Mouse (Mus musculus) kidney, adult 8-10 months (tissue): ENCODE results near the gene Olfr360.
"Not testable (repeated sequence)": the region's sequence is repeated elsewhere in the genome, so short reads cannot be mapped to it uniquely, and the experiment has no call there.

Experiments used
- DNase-seq, 2 experiments: peaks; one replicate each; pipeline ENCODE4 v3.0.0; 2022

Gene Olfr360

DNA sequence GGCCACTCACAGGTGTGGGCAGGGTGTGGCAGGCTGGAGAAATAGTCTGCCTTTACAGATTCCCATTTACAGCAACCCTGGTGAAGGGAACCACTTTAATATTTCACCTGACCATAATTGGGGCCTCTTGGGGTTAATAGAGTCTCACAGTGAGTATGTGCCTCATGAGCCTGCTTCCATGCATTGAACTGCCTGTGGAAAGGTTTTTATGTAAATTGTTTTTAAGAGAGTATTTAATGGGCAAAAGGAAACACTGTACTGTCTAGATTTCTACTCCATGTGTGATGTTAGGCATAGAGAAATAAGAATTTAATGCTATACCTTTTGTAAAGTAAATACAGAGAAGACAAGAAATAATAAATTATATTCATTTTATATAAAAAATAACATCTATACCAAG is at the start of gene Olfr360:
TSS of gene Olfr360 (plus strand) at position 301 of the 400 bp plus-strand sequence.
- DNase-seq, result no peak

DNA sequence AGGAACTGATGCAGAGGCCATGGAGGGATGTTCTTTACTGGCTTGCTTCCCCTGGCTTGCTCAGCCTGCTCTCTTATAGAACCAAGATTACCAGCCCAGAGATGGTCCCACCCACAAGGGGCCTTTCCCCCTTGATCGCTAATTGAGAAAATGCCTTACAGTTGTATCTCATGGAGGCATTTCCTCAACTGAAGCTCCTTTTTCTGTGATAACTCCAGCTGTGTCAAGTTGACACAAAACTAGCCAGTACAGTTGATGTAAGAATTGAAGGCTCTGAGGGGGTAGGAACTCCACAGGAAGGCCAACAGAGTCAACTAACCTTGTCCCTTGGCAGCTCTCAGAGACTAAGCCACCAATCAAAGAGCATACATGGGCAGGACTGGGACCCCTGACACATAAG is 23.6 kb downstream of the Olfr360 start, which contains the start of gene Olfr361:
TSS of gene Olfr361 (minus strand) at position 101 of the 400 bp plus-strand sequence.
- not testable (repeated sequence) for DNase-seq

DNA sequence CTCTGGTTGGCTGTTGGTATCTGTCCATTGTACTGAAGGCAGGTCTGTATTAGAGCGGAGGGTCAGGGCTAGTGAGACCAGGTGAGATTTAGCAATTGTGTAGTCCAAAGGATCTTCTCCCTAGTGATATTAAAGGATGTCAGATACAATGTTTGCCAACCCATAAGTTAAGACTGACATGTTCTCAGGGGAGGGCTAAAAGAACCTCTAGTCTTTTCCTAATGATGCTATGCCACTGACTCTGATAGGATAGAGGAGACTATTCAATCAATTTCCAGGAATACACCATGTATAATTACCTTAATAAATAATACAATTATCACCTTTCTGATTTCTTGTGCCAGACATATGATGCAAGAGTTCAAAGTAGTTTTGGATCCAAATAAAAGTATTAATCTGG is 52.3 kb downstream of the Olfr360 start, which contains the start of gene Olfr362:
TSS of gene Olfr362 (minus strand) at position 101 of the 400 bp plus-strand sequence.
- DNase-seq, result no peak
